Mouse (Mus musculus) megakaryocyte, embryonic 14.5 days (primary cell): ENCODE measurements at regions not wholly inside any gene's neighbourhood (a gene's known extent, or its start where the extent isn't known, plus 50 kb on each side); places are given as distances from the start of the nearest gene placed in this dataset.

Source experiments
- H3K27me3 ChIP-seq: replicated peaks from 2 replicates; pipeline ENCODE3; 2012; ENCODE audit warnings: inconsistent platforms
- H3K36me3 ChIP-seq: replicated peaks from 2 replicates; pipeline ENCODE3; 2012; ENCODE audit warnings: low read length, inconsistent platforms, mixed read lengths
- H3K4me1 ChIP-seq: 2 replicates; pipeline ENCODE4 v1.6.1; 2012; ENCODE audit warnings: inconsistent platforms
- H3K4me3 ChIP-seq: replicated peaks from 2 replicates; pipeline ENCODE3; 2012; ENCODE audit warnings: moderate library complexity, mild to moderate bottlenecking, inconsistent platforms
- H3K9me3 ChIP-seq: 2 replicates; pipeline ENCODE4 v1.6.1; 2012; ENCODE audit warnings: inconsistent platforms
- FLI1 ChIP-seq: IDR thresholded peaks from 2 replicates; pipeline ENCODE4 v1.6.1; 2012; ENCODE audit warnings: low read length, inconsistent platforms, mixed read lengths
- GATA1 ChIP-seq: IDR thresholded peaks from 3 replicates; pipeline ENCODE4 v1.6.1; 2012; ENCODE audit warnings: mixed read lengths, low read length, inconsistent platforms, borderline replicate concordance

DNA sequence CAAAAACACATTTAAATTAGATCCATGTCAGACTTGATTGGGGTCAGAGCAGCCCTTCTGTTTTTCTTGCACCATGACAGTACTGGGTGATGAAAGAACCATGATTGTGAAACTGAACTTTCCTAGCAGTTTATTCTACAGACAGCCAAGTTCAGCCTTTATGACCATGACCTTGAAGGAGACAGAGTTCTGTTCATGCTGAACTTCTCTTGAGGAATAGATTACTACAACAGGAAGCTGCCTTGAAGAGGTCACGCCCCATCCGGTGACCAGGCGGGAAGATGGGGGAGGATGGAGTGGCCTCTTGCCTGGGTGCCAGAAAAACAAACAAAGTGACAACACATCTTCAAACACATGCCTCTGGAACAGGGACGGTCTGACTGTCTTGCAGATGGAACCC, 86.2 kb upstream of the Jazf1 start:
- H3K27me3 ChIP-seq = no peaks in the 10 kb centered on the region
- no peaks in the 10 kb centered on the region for H3K9me3 ChIP-seq
- peaks cover 30% of the 10 kb centered on the region for H3K4me1 ChIP-seq
- no peak for TF ChIP-seq GATA1
- H3K36me3 ChIP-seq = no peaks in the 10 kb centered on the region
- H3K4me3 ChIP-seq = peak overlapping the region; percentile 15

DNA sequence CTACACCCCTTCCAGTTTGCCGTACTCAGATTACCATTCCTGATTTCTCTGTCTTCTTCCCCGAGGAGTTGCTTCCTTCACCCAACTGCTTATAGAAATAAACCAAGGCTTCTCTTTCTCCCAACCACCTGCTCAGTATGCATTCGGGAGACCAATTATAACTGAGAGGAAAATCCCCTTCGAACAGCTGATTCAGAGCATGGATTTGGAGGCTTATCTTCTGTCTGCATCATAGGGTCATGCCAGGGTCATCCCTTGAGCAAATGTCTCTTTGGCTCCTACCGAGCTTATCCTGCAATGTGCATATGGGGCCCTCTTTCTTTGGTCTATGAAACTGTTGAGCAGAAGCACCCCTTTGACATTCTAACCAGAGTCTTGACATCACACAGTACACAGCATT, 79.0 kb upstream of the Jazf1 start:
- no peak for TF ChIP-seq GATA1
- TF ChIP-seq FLI1 = no peak
- H3K4me1 ChIP-seq = no peaks in the 10 kb centered on the region
- H3K36me3 ChIP-seq = no peaks in the 10 kb centered on the region
- no peaks in the 10 kb centered on the region; the same call in 1 of the 2 replicates for H3K9me3 ChIP-seq
- peaks cover 15% of the 10 kb centered on the region for H3K27me3 ChIP-seq
- H3K4me3 ChIP-seq = no peak overlapping the region

DNA sequence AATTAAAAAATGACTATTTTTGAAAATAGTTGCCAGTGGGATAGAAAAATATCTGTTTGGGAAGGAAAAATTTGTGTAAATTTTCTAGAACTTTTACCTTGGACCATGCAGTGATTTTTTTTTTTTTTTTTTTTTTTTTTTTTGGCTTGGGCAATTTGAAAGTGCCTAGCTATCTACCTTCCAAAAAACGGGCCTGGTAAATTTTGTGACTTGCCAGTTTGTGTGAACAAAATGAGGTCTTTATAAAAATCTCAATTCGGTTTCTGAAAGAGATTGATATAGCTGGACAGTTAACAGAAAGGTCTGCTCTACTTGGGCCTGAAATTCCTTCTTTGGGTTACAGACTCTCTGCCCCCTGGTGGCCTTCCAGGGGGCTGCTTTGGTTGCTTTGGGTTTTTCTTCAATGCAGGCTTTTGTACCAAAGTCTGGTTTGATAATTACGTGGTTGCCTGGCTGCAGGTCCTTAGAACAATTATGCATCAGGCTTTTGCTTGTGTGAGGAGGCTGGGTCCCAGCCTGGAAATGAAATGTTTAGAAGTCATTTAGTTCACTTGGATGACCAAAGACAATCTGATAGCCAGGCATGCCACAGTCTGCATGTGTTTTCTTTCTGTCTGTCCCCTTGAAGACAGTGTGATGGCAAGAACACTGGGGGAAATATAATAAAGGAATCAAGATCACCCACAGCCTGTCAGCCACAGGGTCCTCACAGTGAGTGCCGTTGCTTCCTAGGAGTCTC, 75.6 kb upstream of the Jazf1 start:
- Histone ChIP-seq H3K4me1 (no peaks in the 10 kb centered on the region), H3K36me3 (no peaks in the 10 kb centered on the region), H3K27me3 (peaks cover 15% of the 10 kb centered on the region), H3K9me3 (no peaks in the 10 kb centered on the region; the same call in 1 of the 2 replicates), H3K4me3 (no peak overlapping the region)
- TF ChIP-seq GATA1 = no peak
- TF ChIP-seq FLI1 = no peak

DNA sequence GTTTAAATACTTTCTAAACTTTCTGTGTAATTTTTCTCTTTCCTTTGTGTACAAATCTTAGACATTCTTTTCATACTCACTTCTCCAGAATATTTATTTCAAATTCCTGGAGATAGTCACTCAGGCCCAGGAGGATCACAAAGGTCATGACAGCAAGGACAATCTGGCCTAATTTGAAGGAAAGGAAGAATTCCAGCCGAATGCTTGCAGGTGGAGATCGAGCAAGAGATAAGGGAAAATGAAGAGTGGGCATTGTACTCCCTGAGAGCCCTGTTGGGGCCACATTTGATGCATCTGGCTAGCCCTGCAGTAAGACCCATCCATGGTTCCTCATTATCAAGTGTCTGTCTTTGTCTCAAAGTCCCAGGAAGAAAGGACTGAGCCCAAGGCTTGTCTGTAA, 66.0 kb upstream of the Jazf1 start:
- H3K27me3 ChIP-seq = peaks cover 4% of the 10 kb centered on the region
- no peaks in the 10 kb centered on the region for H3K36me3 ChIP-seq
- TF ChIP-seq GATA1 = no peak
- TF ChIP-seq FLI1 = no peak
- H3K9me3 ChIP-seq = no peaks in the 10 kb centered on the region
- peaks cover 11% of the 10 kb centered on the region for H3K4me1 ChIP-seq
- H3K4me3 ChIP-seq = no peak overlapping the region

DNA sequence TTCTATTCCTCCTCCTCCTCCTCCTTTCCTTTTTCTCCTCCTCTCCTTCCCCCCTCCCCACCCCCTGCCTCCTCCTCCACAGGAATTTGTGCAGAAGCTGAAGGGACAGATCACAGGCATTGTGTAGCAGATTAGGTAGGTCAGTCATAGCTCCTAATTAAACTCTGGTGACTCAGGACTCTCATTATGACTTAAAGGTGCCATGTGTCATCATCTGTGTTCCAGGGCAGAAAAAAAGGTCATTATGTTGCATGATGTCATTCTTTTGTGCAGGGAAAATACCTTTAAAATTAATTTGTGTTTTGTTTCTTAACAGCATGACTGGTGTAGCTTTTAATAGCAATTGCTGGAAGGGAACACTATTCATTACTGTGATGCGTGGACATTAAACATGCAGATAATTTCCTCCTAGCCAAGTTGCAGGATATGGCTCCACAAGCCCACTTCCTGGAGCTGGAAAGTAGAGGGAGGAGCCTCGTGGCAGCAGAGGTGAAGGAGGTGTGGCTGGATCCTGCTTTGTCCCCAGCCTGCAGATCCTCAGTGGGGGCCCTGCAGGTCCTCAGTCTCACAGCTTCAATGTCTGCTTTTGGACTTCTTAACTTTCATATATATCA, 62.4 kb upstream of the Jazf1 start:
- Histone ChIP-seq H3K9me3 (no peaks in the 10 kb centered on the region), H3K4me3 (no peak overlapping the region), H3K27me3 (no peaks in the 10 kb centered on the region), H3K36me3 (no peaks in the 10 kb centered on the region), H3K4me1 (peaks cover 14% of the 10 kb centered on the region)
- TF ChIP-seq GATA1 = no peak

DNA sequence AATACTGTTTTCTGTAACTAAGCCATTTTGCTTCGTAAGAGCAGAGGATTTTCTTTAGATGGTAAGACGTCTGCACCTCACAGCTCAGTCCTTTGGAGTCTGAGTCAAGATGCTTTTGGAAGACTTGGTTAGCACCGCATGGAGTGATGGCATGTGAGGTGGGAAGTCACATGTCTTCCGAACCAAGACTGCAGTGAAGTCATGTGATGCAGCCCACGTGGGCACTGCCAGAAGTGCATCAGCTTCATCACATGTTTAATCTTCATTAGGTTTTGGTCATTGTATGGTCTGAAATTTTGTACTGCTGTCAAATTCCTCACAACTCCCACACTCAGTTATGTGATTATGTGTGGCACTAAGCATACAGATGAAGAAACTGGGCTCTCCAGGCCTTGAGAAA, 58.3 kb upstream of the Jazf1 start:
- Histone ChIP-seq H3K4me1 (peaks cover 14% of the 10 kb centered on the region), H3K4me3 (no peak overlapping the region), H3K36me3 (no peaks in the 10 kb centered on the region), H3K9me3 (peaks cover 15% of the 10 kb centered on the region), H3K27me3 (peaks cover 3% of the 10 kb centered on the region)
- TF ChIP-seq FLI1 (no peak), GATA1 (no peak)

DNA sequence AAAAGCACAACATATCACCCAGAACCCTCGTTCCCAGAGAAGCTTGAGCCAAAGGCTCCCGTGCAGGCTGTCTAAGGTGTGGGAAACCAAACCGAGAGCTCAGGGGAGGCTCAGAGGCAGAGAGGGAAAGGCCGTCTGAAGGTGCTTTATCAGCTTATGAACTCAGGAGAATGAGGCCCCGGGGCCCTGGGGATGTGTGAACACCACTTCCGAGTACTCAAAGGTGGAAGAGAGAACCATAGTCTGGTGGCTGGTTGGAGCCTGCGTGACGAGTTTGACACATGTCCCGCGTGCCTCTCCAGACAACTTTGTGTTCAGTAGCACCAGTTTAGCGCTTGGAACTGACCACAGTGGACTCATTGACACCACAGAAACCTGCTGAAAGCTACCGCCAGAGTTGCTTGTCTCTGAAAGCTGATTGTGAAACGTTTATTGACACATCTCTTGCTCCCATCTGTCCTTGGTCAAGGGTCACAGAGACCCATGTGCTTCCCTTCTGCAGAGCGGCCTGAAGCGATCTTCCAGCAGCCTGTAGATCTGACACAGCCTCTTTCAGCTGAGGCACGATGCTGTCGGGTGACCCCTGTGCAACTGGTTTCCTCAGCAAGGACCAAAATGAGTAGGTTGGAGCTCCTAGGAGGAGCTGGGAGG, 56.5 kb upstream of the Jazf1 start:
- peaks cover 4% of the 10 kb centered on the region; the same call in 1 of the 2 replicates for H3K4me1 ChIP-seq
- no peaks in the 10 kb centered on the region for H3K36me3 ChIP-seq
- TF ChIP-seq FLI1 (no peak), GATA1 (no peak)
- peaks cover 15% of the 10 kb centered on the region for H3K9me3 ChIP-seq
- H3K27me3 ChIP-seq = peaks cover 3% of the 10 kb centered on the region
- no peak overlapping the region for H3K4me3 ChIP-seq

DNA sequence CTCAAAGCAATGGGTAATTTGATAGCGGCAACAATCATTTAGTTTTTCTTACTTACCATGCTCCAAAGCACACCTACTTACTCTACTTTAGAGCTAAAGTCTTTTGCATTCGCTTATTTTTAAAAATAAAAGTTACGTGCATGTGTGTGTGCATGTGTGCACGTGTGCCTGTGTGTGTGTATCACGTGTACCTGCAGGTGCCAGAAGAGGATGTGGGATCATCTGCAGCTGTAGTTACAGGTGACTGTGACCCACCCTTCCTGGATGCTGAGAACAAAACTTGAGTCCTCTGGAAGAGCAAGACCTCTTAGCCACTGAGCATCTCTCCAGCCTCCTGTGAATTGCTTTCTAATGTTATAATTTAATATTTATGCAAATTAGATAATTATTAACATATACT, 52.0 kb upstream of the Jazf1 start:
- Histone ChIP-seq H3K4me3 (no peak overlapping the region), H3K27me3 (peaks cover 5% of the 10 kb centered on the region), H3K36me3 (no peaks in the 10 kb centered on the region), H3K4me1 (peaks cover 20% of the 10 kb centered on the region), H3K9me3 (peaks cover 14% of the 10 kb centered on the region)
- TF ChIP-seq FLI1 (no peak), GATA1 (no peak)
